Mouse (Mus musculus) midbrain, embryonic 15.5 days (tissue): Measurements from ENCODE around the gene Ccl9. TPM values are rescaled to one million over a fixed set of nuclear protein-coding genes. Genes with fewer than 3 reads are reported as not detected.

Experiments
- ATAC-seq: fragments of 200-750 bp; cut with Nextera tagmentation; replicated peaks from 2 replicates; pipeline ENCODE4 v1.8.0; 2017; ENCODE audit warnings: moderate TSS enrichment
- H3K27ac ChIP-seq: fragments of 300-500 bp; sonication (generic); 2 replicates; pipeline ENCODE4 v1.5.1; 2015; ENCODE audit warnings: mild to moderate bottlenecking, inconsistent platforms
- H3K27me3 ChIP-seq: fragments of 300-500 bp; sonication (generic); replicated peaks from 2 replicates; pipeline ENCODE4 v1.6.1; 2015; ENCODE audit warnings: inconsistent platforms
- H3K36me3 ChIP-seq: fragments of 300-500 bp; sonication (generic); replicated peaks from 2 replicates; pipeline ENCODE4 v1.6.1; 2015; ENCODE audit warnings: inconsistent platforms
- H3K4me1 ChIP-seq: fragments of 300-500 bp; sonication (generic); 2 replicates; pipeline ENCODE4 v1.6.1; 2015; ENCODE audit warnings: inconsistent platforms
- H3K4me2 ChIP-seq: fragments of 300-500 bp; sonication (generic); 2 replicates; pipeline ENCODE4 v1.6.1; 2015; ENCODE audit warnings: inconsistent platforms, mild to moderate bottlenecking, moderate library complexity
- H3K4me3 ChIP-seq: fragments of 300-500 bp; sonication (generic); 2 replicates; pipeline ENCODE4 v1.5.1; 2015; ENCODE audit warnings: mild to moderate bottlenecking, inconsistent platforms
- H3K9ac ChIP-seq: fragments of 300-500 bp; sonication (generic); 2 replicates; pipeline ENCODE4 v1.6.1; 2015; ENCODE audit warnings: mild to moderate bottlenecking, inconsistent platforms
- H3K9me3 ChIP-seq: fragments of 300-500 bp; sonication (generic); 2 replicates; pipeline ENCODE4 v1.6.1; 2016; ENCODE audit warnings: inconsistent platforms
- WGBS: fragments of 180-500 bp; shearing (Covaris S2); methylation state at CpG from one replicate; pipeline ENCODE4 v1.1.7; 2015; ENCODE audit warnings: mixed read lengths; 5-methylcytosine and 5-hydroxymethylcytosine counted together
- polyA plus RNA-seq: library from polyadenylated mRNA; unstranded; fragments of >200 nt; fragmentation: Nextera tagmentation; extraction: Ambion mirVana; gene quantifications from 2 replicates; pipeline ENCODE4 v1.2.1, GENCODE M21; 2015

The Ccl9 gene
- 1.6 and 2.2 TPM in 2 replicates for polyA plus RNA-seq

GRCm38 (mm10) chr11:83578186-83578760 lies at the start of gene Ccl9:
TSS of gene Ccl9 (minus strand) at chr11:83578636.
- H3K4me2 ChIP-seq = no peak within 1 kb of the TSS
- ATAC-seq = no peak
- H3K9me3 ChIP-seq = no peaks in the 10 kb centered on the region
- no peak within 1 kb of the TSS for H3K4me3 ChIP-seq
- H3K9ac ChIP-seq = no peak within 1 kb of the TSS
- WGBS = 49% methylated on average over 2 of the region's 2 CpGs
- no peaks in the 10 kb centered on the region for H3K36me3 ChIP-seq
- no peaks in the 10 kb centered on the region for H3K4me1 ChIP-seq
- H3K27ac ChIP-seq = no peak within 1 kb of the TSS
- H3K27me3 ChIP-seq = no peaks in the 10 kb centered on the region

GRCm38 (mm10) chr11:83623586-83623985 lies 45.1 kb upstream of the Ccl9 start:
- Histone ChIP-seq H3K4me2 (no peak overlapping the region), H3K27me3 (no peaks in the 10 kb centered on the region), H3K27ac (no peak overlapping the region), H3K36me3 (no peaks in the 10 kb centered on the region), H3K4me1 (no peaks in the 10 kb centered on the region), H3K4me3 (no peak overlapping the region), H3K9ac (no peak overlapping the region), H3K9me3 (no peaks in the 10 kb centered on the region)
- 91% methylated on average over 3 of the region's 3 CpGs for WGBS
- no peak for ATAC-seq

GRCm38 (mm10) chr11:83619037-83619436 lies 40.6 kb upstream of the Ccl9 start:
- no peak overlapping the region for H3K4me3 ChIP-seq
- no peak overlapping the region for H3K9ac ChIP-seq
- ATAC-seq = no peak
- WGBS = 98% methylated on average over 1 of the region's 1 CpGs
- H3K36me3 ChIP-seq = no peaks in the 10 kb centered on the region
- no peak overlapping the region for H3K27ac ChIP-seq
- H3K9me3 ChIP-seq = no peaks in the 10 kb centered on the region
- no peaks in the 10 kb centered on the region for H3K27me3 ChIP-seq
- H3K4me1 ChIP-seq = no peaks in the 10 kb centered on the region
- no peak overlapping the region for H3K4me2 ChIP-seq

GRCm38 (mm10) chr11:83618238-83618637 lies 39.8 kb upstream of the Ccl9 start:
- Histone ChIP-seq H3K9ac (no peak overlapping the region), H3K36me3 (no peaks in the 10 kb centered on the region), H3K9me3 (no peaks in the 10 kb centered on the region), H3K4me3 (no peak overlapping the region), H3K27me3 (no peaks in the 10 kb centered on the region), H3K4me1 (no peaks in the 10 kb centered on the region), H3K27ac (no peak overlapping the region), H3K4me2 (no peak overlapping the region)
- no peak for ATAC-seq
- WGBS = 72% methylated on average over 5 of the region's 5 CpGs

- Histone ChIP-seq H3K4me1 (no peaks in the 10 kb centered on the region), H3K4me2 (no peak overlapping the region), H3K27ac (no peak overlapping the region), H3K4me3 (no peak overlapping the region), H3K9me3 (no peaks in the 10 kb centered on the region), H3K27me3 (no peaks in the 10 kb centered on the region), H3K36me3 (no peaks in the 10 kb centered on the region), H3K9ac (no peak overlapping the region)
- 98% methylated on average over 1 of the region's 1 CpGs for WGBS
- no peak for ATAC-seq
These were observed 38.1 kb upstream of the Ccl9 start for GRCm38 (mm10) chr11:83616586-83616985.

- H3K4me2 ChIP-seq = no peak overlapping the region
- no peaks in the 10 kb centered on the region for H3K9me3 ChIP-seq
- 87% methylated on average over 2 of the region's 2 CpGs for WGBS
- no peaks in the 10 kb centered on the region for H3K36me3 ChIP-seq
- no peaks in the 10 kb centered on the region for H3K4me1 ChIP-seq
- no peak for ATAC-seq
- H3K9ac ChIP-seq = no peak overlapping the region
- no peak overlapping the region for H3K4me3 ChIP-seq
- no peaks in the 10 kb centered on the region for H3K27me3 ChIP-seq
- H3K27ac ChIP-seq = no peak overlapping the region
These were observed 32.5 kb upstream of the Ccl9 start for GRCm38 (mm10) chr11:83610900-83611299.

GRCm38 (mm10) chr11:83606396-83606795 lies 28.0 kb upstream of the Ccl9 start:
- WGBS = 53% methylated on average over 1 of the region's 1 CpGs
- Histone ChIP-seq H3K4me3 (no peak overlapping the region), H3K36me3 (no peaks in the 10 kb centered on the region), H3K27me3 (no peaks in the 10 kb centered on the region), H3K4me1 (no peaks in the 10 kb centered on the region), H3K9me3 (no peaks in the 10 kb centered on the region), H3K4me2 (no peak overlapping the region), H3K9ac (no peak overlapping the region), H3K27ac (no peak overlapping the region)
- ATAC-seq = no peak

- no peak overlapping the region for H3K9ac ChIP-seq
- H3K9me3 ChIP-seq = no peaks in the 10 kb centered on the region
- H3K36me3 ChIP-seq = no peaks in the 10 kb centered on the region
- WGBS = 94% methylated on average over 3 of the region's 3 CpGs
- no peak overlapping the region for H3K27ac ChIP-seq
- no peak overlapping the region for H3K4me3 ChIP-seq
- no peak for ATAC-seq
- no peak overlapping the region for H3K4me2 ChIP-seq
- no peaks in the 10 kb centered on the region for H3K27me3 ChIP-seq
- H3K4me1 ChIP-seq = no peaks in the 10 kb centered on the region
These were observed 27.1 kb upstream of the Ccl9 start for GRCm38 (mm10) chr11:83605535-83605934.

- Histone ChIP-seq H3K9me3 (no peaks in the 10 kb centered on the region), H3K27me3 (no peaks in the 10 kb centered on the region), H3K4me2 (no peak overlapping the region), H3K27ac (no peak overlapping the region), H3K4me1 (no peaks in the 10 kb centered on the region), H3K9ac (no peak overlapping the region), H3K36me3 (no peaks in the 10 kb centered on the region), H3K4me3 (no peak overlapping the region)
- WGBS = 84% methylated on average over 4 of the region's 4 CpGs
- no peak for ATAC-seq
These were observed 26.3 kb upstream of the Ccl9 start for GRCm38 (mm10) chr11:83604698-83605097.

- no peak for ATAC-seq
- H3K36me3 ChIP-seq = no peaks in the 10 kb centered on the region
- H3K4me2 ChIP-seq = no peak overlapping the region
- H3K27me3 ChIP-seq = no peaks in the 10 kb centered on the region
- no peaks in the 10 kb centered on the region for H3K4me1 ChIP-seq
- H3K9ac ChIP-seq = no peak overlapping the region
- no peaks in the 10 kb centered on the region for H3K9me3 ChIP-seq
- 95% methylated on average over 3 of the region's 3 CpGs for WGBS
- no peak overlapping the region for H3K4me3 ChIP-seq
- H3K27ac ChIP-seq = no peak overlapping the region
These were observed 25.0 kb upstream of the Ccl9 start for GRCm38 (mm10) chr11:83603399-83603798.

GRCm38 (mm10) chr11:83600576-83600975 lies 22.1 kb upstream of the Ccl9 start:
- no peak overlapping the region for H3K4me2 ChIP-seq
- no peaks in the 10 kb centered on the region for H3K27me3 ChIP-seq
- no peak overlapping the region for H3K9ac ChIP-seq
- no peak overlapping the region for H3K4me3 ChIP-seq
- 90% methylated on average over 2 of the region's 2 CpGs for WGBS
- H3K4me1 ChIP-seq = no peaks in the 10 kb centered on the region
- ATAC-seq = no peak
- H3K9me3 ChIP-seq = no peaks in the 10 kb centered on the region
- H3K36me3 ChIP-seq = no peaks in the 10 kb centered on the region
- no peak overlapping the region for H3K27ac ChIP-seq

GRCm38 (mm10) chr11:83598991-83599390 lies 20.6 kb upstream of the Ccl9 start:
- H3K4me3 ChIP-seq = no peak overlapping the region
- H3K9ac ChIP-seq = no peak overlapping the region
- 92% methylated on average over 3 of the region's 3 CpGs for WGBS
- H3K9me3 ChIP-seq = no peaks in the 10 kb centered on the region
- no peaks in the 10 kb centered on the region for H3K36me3 ChIP-seq
- no peaks in the 10 kb centered on the region for H3K4me1 ChIP-seq
- no peak overlapping the region for H3K4me2 ChIP-seq
- H3K27ac ChIP-seq = no peak overlapping the region
- ATAC-seq = no peak
- H3K27me3 ChIP-seq = no peaks in the 10 kb centered on the region

GRCm38 (mm10) chr11:83598207-83598837 lies 19.9 kb upstream of the Ccl9 start:
- Histone ChIP-seq H3K4me1 (no peaks in the 10 kb centered on the region), H3K4me3 (no peak overlapping the region), H3K4me2 (no peak overlapping the region), H3K9ac (no peak overlapping the region), H3K9me3 (no peaks in the 10 kb centered on the region), H3K27ac (no peak overlapping the region), H3K36me3 (no peaks in the 10 kb centered on the region), H3K27me3 (no peaks in the 10 kb centered on the region)
- ATAC-seq = no peak
- WGBS = 85% methylated on average over 3 of the region's 3 CpGs
